Mouse (Mus musculus): ENCODE results near the gene L3mbtl1.

DNA sequence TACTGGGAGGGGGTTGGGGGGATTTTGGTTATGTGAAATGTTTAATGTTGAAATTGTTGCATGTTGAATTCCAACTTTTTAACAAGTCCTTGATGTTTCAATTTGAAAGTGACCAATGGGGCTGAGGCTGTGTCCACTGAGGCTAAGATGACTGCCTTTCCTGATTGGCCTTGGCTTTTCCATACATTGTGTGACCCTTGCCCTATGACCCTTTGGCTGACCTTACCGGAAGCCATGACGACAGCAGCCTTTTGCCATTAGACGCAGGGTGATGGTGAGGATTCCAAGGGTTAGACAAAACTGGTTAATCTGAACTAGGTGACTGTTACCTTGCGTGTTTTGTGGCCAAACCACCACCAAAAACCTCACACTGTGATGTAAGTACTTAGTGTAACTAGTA, 10.6 kb upstream of the L3mbtl1 start:
- no peak for TF ChIP-seq CTCF (conservative IDR thresholded peaks at IDR 0.05; ENCODE audit: low read length)
- TF ChIP-seq POU5F1 (IDR thresholded peaks at IDR 0.05; ENCODE audit: borderline replicate concordance, low read length) = no peak

Measured in E14TG2a.4 (cell line).